Mouse (Mus musculus): Measurements from ENCODE around the gene Fam83e. TPM values are rescaled to one million over a fixed set of nuclear protein-coding genes. Genes with fewer than 3 reads are reported as not detected.

Fam83e gene
- polyA plus RNA-seq (2015; fragmentation: Nextera tagmentation; extraction: Ambion mirVana): 19.7 and 22.4 TPM in 2 replicates

GRCm38 (mm10) chr7:45720413-45721233 is at the start of gene Fam83e:
TSS of gene Fam83e (plus strand) at chr7:45721212.
- 66% methylated on average over 14 of the region's 14 CpGs for WGBS
- no peaks in the 10 kb centered on the region for H3K27me3 ChIP-seq (replicated peaks)
- H3K4me2 ChIP-seq (replicated peaks): peak within 1 kb of the TSS; percentile 76
- H3K36me3 ChIP-seq: peaks cover 34% of the 10 kb centered on the region
- no peaks in the 10 kb centered on the region for H3K9me3 ChIP-seq
- H3K4me3 ChIP-seq (replicated peaks): peak within 1 kb of the TSS; percentile 71
- peak; percentile 82 for ATAC-seq
- peak within 1 kb of the TSS; percentile 21 for H3K9ac ChIP-seq
- peak within 1 kb of the TSS; percentile 59 for H3K27ac ChIP-seq
- peaks cover 37% of the 10 kb centered on the region for H3K4me1 ChIP-seq (replicated peaks)

- no peaks in the 10 kb centered on the region for H3K27me3 ChIP-seq (replicated peaks)
- H3K9me3 ChIP-seq: no peaks in the 10 kb centered on the region
- WGBS: 56% methylated on average over 7 of the region's 7 CpGs
- H3K27ac ChIP-seq: peak overlapping the region; percentile 18; the same call in 1 of the 2 replicates
- no peaks in the 10 kb centered on the region for H3K36me3 ChIP-seq
- ATAC-seq: peak; percentile 35
- no peak overlapping the region for H3K4me3 ChIP-seq (replicated peaks)
- H3K9ac ChIP-seq: no peak overlapping the region
- H3K4me1 ChIP-seq (replicated peaks): peaks cover 21% of the 10 kb centered on the region; the same call in 1 of the 2 replicates
- no peak overlapping the region for H3K4me2 ChIP-seq (replicated peaks)
These were observed 43.3 kb upstream of the Fam83e start for GRCm38 (mm10) chr7:45677627-45678295.

- H3K27me3 ChIP-seq (replicated peaks): no peaks in the 10 kb centered on the region
- no peak overlapping the region for H3K4me3 ChIP-seq (replicated peaks)
- ATAC-seq: no peak
- peaks cover 21% of the 10 kb centered on the region; the same call in 1 of the 2 replicates for H3K4me1 ChIP-seq (replicated peaks)
- WGBS: 88% methylated on average over 14 of the region's 14 CpGs
- H3K36me3 ChIP-seq: no peaks in the 10 kb centered on the region
- no peak overlapping the region for H3K9ac ChIP-seq
- no peak overlapping the region for H3K4me2 ChIP-seq (replicated peaks)
- H3K27ac ChIP-seq: peak overlapping the region; percentile 18; the same call in 1 of the 2 replicates
- H3K9me3 ChIP-seq: no peaks in the 10 kb centered on the region
These were observed 42.5 kb upstream of the Fam83e start for GRCm38 (mm10) chr7:45678513-45678912.

GRCm38 (mm10) chr7:45679966-45680621 is 40.9 kb upstream of the Fam83e start:
- Histone ChIP-seq H3K9ac (no peak overlapping the region), H3K4me2 (replicated peaks) (no peak overlapping the region), H3K4me3 (replicated peaks) (no peak overlapping the region), H3K4me1 (replicated peaks) (peaks cover 25% of the 10 kb centered on the region; the same call in 1 of the 2 replicates), H3K36me3 (no peaks in the 10 kb centered on the region), H3K27me3 (replicated peaks) (no peaks in the 10 kb centered on the region), H3K9me3 (no peaks in the 10 kb centered on the region), H3K27ac (no peak overlapping the region)
- 59% methylated on average over 14 of the region's 14 CpGs for WGBS
- no peak for ATAC-seq

GRCm38 (mm10) chr7:45681046-45681736 is 39.8 kb upstream of the Fam83e start:
- Histone ChIP-seq H3K4me2 (replicated peaks) (no peak overlapping the region), H3K36me3 (no peaks in the 10 kb centered on the region), H3K27ac (no peak overlapping the region), H3K9ac (no peak overlapping the region), H3K27me3 (replicated peaks) (no peaks in the 10 kb centered on the region), H3K9me3 (no peaks in the 10 kb centered on the region), H3K4me1 (replicated peaks) (peaks cover 36% of the 10 kb centered on the region), H3K4me3 (replicated peaks) (no peak overlapping the region)
- WGBS: 68% methylated on average over 8 of the region's 8 CpGs
- ATAC-seq: no peak

GRCm38 (mm10) chr7:45682144-45683126 is 38.6 kb upstream of the Fam83e start:
- H3K9ac ChIP-seq: peak overlapping the region; percentile 36; the same call in 1 of the 2 replicates
- no peaks in the 10 kb centered on the region for H3K9me3 ChIP-seq
- no peaks in the 10 kb centered on the region for H3K27me3 ChIP-seq (replicated peaks)
- peaks cover 41% of the 10 kb centered on the region for H3K4me1 ChIP-seq (replicated peaks)
- peak overlapping the region; percentile 49 for H3K4me2 ChIP-seq (replicated peaks)
- ATAC-seq: peak; percentile 57
- WGBS: 28% methylated on average over 14 of the region's 14 CpGs
- H3K27ac ChIP-seq: peak overlapping the region; percentile 34; the same call in 1 of the 2 replicates
- no peaks in the 10 kb centered on the region for H3K36me3 ChIP-seq
- no peak overlapping the region for H3K4me3 ChIP-seq (replicated peaks)

GRCm38 (mm10) chr7:45683396-45684050 is 37.5 kb upstream of the Fam83e start, which contains the start of gene Ntn5:
TSS of gene Ntn5 (plus strand) at chr7:45684022.
- 80% methylated on average over 7 of the region's 7 CpGs for WGBS
- H3K4me1 ChIP-seq (replicated peaks): peaks cover 34% of the 10 kb centered on the region
- no peaks in the 10 kb centered on the region for H3K9me3 ChIP-seq
- no peaks in the 10 kb centered on the region for H3K36me3 ChIP-seq
- H3K27me3 ChIP-seq (replicated peaks): no peaks in the 10 kb centered on the region; the same call in 1 of the 2 replicates
- H3K27ac ChIP-seq: no peak within 1 kb of the TSS
- no peak within 1 kb of the TSS for H3K4me3 ChIP-seq (replicated peaks)
- H3K9ac ChIP-seq: 0 out of 2 replicates have a peak within 1 kb of the TSS, but pooled peaks have one; percentile 36
- H3K4me2 ChIP-seq (replicated peaks): no peak within 1 kb of the TSS
- no peak for ATAC-seq

- Histone ChIP-seq H3K4me1 (replicated peaks) (peaks cover 30% of the 10 kb centered on the region), H3K4me3 (replicated peaks) (no peak overlapping the region), H3K36me3 (no peaks in the 10 kb centered on the region), H3K9me3 (no peaks in the 10 kb centered on the region), H3K27me3 (replicated peaks) (no peaks in the 10 kb centered on the region; the same call in 1 of the 2 replicates), H3K27ac (peak overlapping the region; percentile 27; the same call in 1 of the 2 replicates), H3K4me2 (replicated peaks) (peak overlapping the region; percentile 6; the same call in 1 of the 2 replicates), H3K9ac (peak overlapping the region; percentile 34; the same call in 1 of the 2 replicates)
- WGBS: 33% methylated on average over 10 of the region's 10 CpGs
- no peak for ATAC-seq
These were observed 35.2 kb upstream of the Fam83e start for GRCm38 (mm10) chr7:45685811-45686210.

GRCm38 (mm10) chr7:45686841-45687240 is 34.2 kb upstream of the Fam83e start:
- WGBS: 53% methylated on average over 3 of the region's 3 CpGs
- Histone ChIP-seq H3K9me3 (no peaks in the 10 kb centered on the region), H3K4me3 (replicated peaks) (no peak overlapping the region), H3K27me3 (replicated peaks) (no peaks in the 10 kb centered on the region; the same call in 1 of the 2 replicates), H3K4me2 (replicated peaks) (no peak overlapping the region), H3K27ac (no peak overlapping the region), H3K36me3 (no peaks in the 10 kb centered on the region), H3K9ac (no peak overlapping the region), H3K4me1 (replicated peaks) (peaks cover 27% of the 10 kb centered on the region)
- ATAC-seq: no peak

GRCm38 (mm10) chr7:45689099-45689498 is 31.9 kb upstream of the Fam83e start:
- H3K9ac ChIP-seq: no peak overlapping the region
- WGBS: 69% methylated on average over 6 of the region's 6 CpGs

More at GRCm38 (mm10) chr7:45689099-45689498, 31.9 kb upstream of the Fam83e start:
- Histone ChIP-seq H3K27me3 (replicated peaks) (no peaks in the 10 kb centered on the region; the same call in 1 of the 2 replicates), H3K27ac (no peak overlapping the region), H3K4me3 (replicated peaks) (no peak overlapping the region), H3K9me3 (no peaks in the 10 kb centered on the region), H3K4me2 (replicated peaks) (no peak overlapping the region), H3K36me3 (no peaks in the 10 kb centered on the region), H3K4me1 (replicated peaks) (peaks cover 20% of the 10 kb centered on the region)
- ATAC-seq: no peak
